Mouse (Mus musculus) heart, embryonic 15.5 days (tissue): ENCODE measurements at regions not wholly inside any gene's neighbourhood (a gene's known extent, or its start where the extent isn't known, plus 50 kb on each side); places are given as distances from the start of the nearest gene placed in this dataset.

ENCODE experiments used
- ATAC-seq: fragments of 200-750 bp; cut with Nextera tagmentation; replicated peaks from 2 replicates; pipeline ENCODE4 v1.8.0; 2017; ENCODE audit warnings: low read depth, moderate TSS enrichment; ENCODE audit not compliant: insufficient number of reproducible peaks, insufficient read depth, low FRiP score
- H3K27ac ChIP-seq: fragments of 300-500 bp; sonication (generic); 2 replicates; pipeline ENCODE4 v1.5.1; 2015; ENCODE audit warnings: mild to moderate bottlenecking, inconsistent platforms
- H3K27me3 ChIP-seq: fragments of 300-500 bp; sonication (generic); 2 replicates; pipeline ENCODE4 v1.6.1; 2015; ENCODE audit warnings: inconsistent platforms
- H3K36me3 ChIP-seq: fragments of 300-500 bp; sonication (generic); 2 replicates; pipeline ENCODE4 v1.6.1; 2015; ENCODE audit warnings: mild to moderate bottlenecking, inconsistent platforms
- H3K4me1 ChIP-seq: fragments of 300-500 bp; sonication (generic); replicated peaks from 2 replicates; pipeline ENCODE4 v1.6.1; 2015; ENCODE audit warnings: inconsistent platforms
- H3K4me2 ChIP-seq: fragments of 300-500 bp; sonication (generic); 2 replicates; pipeline ENCODE4 v1.6.1; 2015; ENCODE audit warnings: inconsistent platforms, mild to moderate bottlenecking, moderate library complexity
- H3K4me3 ChIP-seq: fragments of 300-500 bp; sonication (generic); 2 replicates; pipeline ENCODE4 v1.5.1; 2015; ENCODE audit warnings: mild to moderate bottlenecking, inconsistent platforms
- H3K9ac ChIP-seq: fragments of 300-500 bp; sonication (generic); 2 replicates; pipeline ENCODE4 v1.6.1; 2015; ENCODE audit warnings: mild to moderate bottlenecking, inconsistent platforms
- H3K9me3 ChIP-seq: fragments of 300-500 bp; sonication (generic); replicated peaks from 2 replicates; pipeline ENCODE4 v1.6.1; 2016; ENCODE audit warnings: inconsistent platforms
- WGBS: fragments of 180-500 bp; shearing (Covaris S2); methylation state at CpG from one replicate; pipeline ENCODE4 v1.1.7; 2015; ENCODE audit warnings: mixed read lengths; 5-methylcytosine and 5-hydroxymethylcytosine counted together

DNA sequence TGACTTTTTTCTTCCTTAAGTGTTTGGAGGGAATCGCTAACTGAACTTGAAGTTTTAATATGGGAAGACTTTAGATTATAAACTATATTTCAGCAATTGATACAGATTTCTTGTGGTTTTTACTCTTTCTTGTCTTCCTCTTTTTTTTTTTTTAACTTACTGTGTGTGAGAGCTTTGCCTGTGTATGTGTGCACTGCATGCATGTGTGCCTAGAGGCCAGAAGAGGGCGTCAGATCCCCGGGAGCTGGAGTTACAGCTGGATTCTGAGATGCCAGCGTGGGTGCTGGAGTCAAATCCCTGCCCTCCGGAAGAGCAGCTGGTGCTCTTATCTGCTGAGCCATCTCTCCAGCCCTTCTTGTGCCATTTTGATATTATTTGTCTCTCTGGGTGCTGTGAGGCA lies 129.6 kb downstream of the Trim33 start:
- H3K4me3 ChIP-seq: no peak overlapping the region
- no peaks in the 10 kb centered on the region for H3K4me1 ChIP-seq
- WGBS: 83% methylated on average over 5 of the region's 5 CpGs
- no peaks in the 10 kb centered on the region for H3K9me3 ChIP-seq
- no peak overlapping the region for H3K4me2 ChIP-seq
- H3K36me3 ChIP-seq: no peaks in the 10 kb centered on the region
- no peak for ATAC-seq
- no peak overlapping the region for H3K27ac ChIP-seq
- no peaks in the 10 kb centered on the region for H3K27me3 ChIP-seq
- no peak overlapping the region for H3K9ac ChIP-seq

DNA sequence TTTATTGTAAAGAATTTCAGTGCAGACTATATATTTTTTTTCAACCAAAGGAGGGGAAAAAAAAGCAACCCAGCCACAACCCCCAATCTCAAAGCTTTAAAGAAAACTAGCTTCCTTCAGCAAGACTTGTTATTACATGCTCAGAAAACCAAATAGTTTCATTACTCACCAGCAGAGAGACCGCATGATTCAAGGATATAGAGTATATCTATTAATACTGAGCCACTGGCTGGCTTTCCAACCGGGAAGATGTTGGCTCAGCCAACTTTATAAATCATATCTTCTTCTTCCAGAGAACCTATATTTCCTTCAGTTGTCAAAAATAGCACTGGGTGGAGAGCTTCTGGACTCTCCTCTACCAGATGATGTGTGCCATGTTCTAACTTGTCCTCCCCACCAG lies 133.2 kb downstream of the Trim33 start:
- H3K27me3 ChIP-seq: no peaks in the 10 kb centered on the region
- no peak overlapping the region for H3K27ac ChIP-seq
- no peak overlapping the region for H3K4me2 ChIP-seq
- peaks cover 4% of the 10 kb centered on the region; the same call in 1 of the 2 replicates for H3K4me1 ChIP-seq
- no peaks in the 10 kb centered on the region for H3K9me3 ChIP-seq
- no peaks in the 10 kb centered on the region for H3K36me3 ChIP-seq
- WGBS: 51% methylated on average over 2 of the region's 2 CpGs
- no peak overlapping the region for H3K4me3 ChIP-seq
- ATAC-seq: no peak
- no peak overlapping the region for H3K9ac ChIP-seq

DNA sequence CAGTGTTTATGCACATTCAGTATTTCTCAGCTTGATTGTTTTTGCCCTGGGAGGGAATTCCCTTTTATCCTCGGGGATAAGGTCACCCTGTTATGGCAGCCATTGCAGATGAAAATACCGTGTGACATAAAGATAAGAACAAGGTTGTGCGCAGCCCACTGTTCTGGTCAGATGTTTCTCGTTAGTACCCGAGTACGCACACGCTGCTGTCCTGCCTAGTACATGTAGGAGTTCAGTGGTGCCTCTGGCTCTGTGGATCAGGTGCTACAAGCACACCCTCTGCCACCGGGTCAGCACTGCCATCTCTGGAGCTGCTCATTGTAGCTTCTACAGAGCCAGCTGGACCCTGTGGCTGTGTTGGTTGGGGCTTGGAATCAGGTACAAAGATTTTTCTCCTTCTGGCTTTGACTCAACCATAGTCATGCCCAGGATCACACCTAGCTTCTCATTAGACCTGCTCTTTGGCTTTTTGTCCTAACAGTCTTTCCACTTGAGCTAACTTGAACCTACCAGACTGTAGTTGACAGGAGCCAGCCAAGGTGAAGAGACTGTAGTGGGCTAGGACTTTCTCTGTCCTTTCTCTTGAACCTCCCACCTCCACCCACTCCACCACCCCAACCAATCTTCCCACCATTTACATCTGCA lies 136.1 kb downstream of the Trim33 start:
- Histone ChIP-seq H3K36me3 (no peaks in the 10 kb centered on the region), H3K9ac (no peak overlapping the region), H3K9me3 (no peaks in the 10 kb centered on the region), H3K27me3 (no peaks in the 10 kb centered on the region), H3K4me3 (no peak overlapping the region), H3K27ac (no peak overlapping the region), H3K4me1 (peaks cover 14% of the 10 kb centered on the region), H3K4me2 (no peak overlapping the region)
- no peak for ATAC-seq
- 68% methylated on average over 8 of the region's 8 CpGs for WGBS

DNA sequence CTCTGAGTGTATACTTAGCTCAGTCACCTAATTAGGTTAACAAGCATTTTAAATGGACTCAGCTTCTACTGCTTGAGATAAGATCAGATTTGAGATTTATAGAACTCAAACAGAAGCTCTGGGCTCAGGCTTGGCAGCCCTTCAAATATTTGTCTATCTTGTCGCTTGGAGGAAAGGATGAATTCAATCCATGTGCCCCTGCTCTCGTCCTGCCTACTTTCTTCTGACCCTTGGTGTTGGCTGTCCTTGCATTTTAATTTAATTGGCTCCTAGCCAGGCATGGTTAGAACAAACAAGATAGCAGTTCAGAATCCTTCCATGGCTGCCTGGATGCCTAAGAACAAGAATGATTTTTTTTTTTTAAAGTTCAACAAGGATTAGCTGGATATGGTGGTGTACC lies 137.2 kb downstream of the Trim33 start:
- H3K4me2 ChIP-seq: no peak overlapping the region
- no peak overlapping the region for H3K27ac ChIP-seq
- H3K4me1 ChIP-seq: peaks cover 22% of the 10 kb centered on the region
- WGBS: 13% methylated on average over 2 of the region's 2 CpGs
- H3K27me3 ChIP-seq: no peaks in the 10 kb centered on the region
- H3K9me3 ChIP-seq: no peaks in the 10 kb centered on the region
- no peak for ATAC-seq
- no peaks in the 10 kb centered on the region for H3K36me3 ChIP-seq
- no peak overlapping the region for H3K9ac ChIP-seq
- H3K4me3 ChIP-seq: no peak overlapping the region

DNA sequence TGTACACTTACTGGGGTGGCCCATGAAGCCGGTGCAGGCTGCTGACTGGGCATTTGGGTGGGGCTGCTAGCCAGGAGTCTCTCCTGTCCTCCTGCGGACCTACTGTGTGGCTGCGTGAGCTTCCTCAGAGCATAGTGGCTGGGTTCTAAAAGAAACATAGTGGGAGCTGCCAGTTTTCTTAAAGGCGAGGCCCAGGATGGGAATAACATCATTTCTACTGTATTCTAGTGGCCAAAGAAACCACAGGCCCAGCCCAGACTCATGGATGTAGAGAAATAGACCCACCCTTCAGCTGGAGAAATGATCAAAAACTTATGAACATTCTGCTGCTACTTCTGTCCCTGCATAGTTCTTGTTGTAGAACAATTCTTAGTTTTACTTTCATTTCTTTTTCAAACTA lies 138.7 kb downstream of the Trim33 start:
- H3K9me3 ChIP-seq: no peaks in the 10 kb centered on the region
- no peaks in the 10 kb centered on the region for H3K36me3 ChIP-seq
- ATAC-seq: no peak
- H3K4me1 ChIP-seq: peaks cover 24% of the 10 kb centered on the region
- no peaks in the 10 kb centered on the region for H3K27me3 ChIP-seq
- no peak overlapping the region for H3K4me3 ChIP-seq
- 92% methylated on average over 4 of the region's 4 CpGs for WGBS
- no peak overlapping the region for H3K4me2 ChIP-seq
- H3K27ac ChIP-seq: no peak overlapping the region
- H3K9ac ChIP-seq: no peak overlapping the region

DNA sequence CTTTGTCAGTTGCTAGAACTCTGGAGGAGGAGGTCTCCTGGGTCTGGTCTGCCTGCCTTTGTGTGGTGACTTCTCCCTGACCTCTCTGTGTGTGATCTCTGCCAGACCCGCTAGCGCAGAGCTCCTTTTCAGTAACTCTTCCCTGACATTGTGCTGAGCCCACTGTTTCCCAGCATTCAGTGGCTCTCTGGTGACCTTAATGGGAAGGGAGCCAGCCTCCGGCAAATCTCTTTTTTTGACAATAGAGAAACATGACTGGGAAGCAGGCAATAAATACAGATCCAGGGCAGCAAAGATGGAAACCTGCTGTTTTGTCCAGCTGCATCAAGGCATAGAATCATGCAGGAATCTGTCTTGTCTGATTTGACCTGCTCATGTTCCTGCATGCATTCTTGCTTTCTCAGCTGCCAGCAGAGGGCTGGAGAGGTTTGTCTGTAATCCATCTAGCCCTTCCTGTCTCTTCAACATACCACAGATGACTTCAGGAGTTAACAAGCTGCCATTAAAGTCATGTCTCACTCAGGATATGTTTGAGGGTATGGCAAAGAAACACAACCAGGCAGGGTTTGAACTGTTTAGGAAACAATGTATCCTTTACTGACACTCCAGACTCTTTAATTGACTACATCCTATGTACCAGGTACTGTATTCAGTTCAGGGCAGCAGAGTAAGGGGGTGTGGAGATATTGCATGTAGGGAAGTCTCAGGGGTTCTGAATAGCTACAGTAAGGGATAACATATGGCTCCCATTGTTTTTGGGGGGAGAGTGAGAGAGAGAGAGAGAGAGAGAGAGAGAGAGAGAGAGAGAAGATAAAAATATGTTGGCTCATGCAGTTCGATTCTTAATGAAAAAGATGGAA lies 140.9 kb downstream of the Trim33 start:
- no peaks in the 10 kb centered on the region for H3K9me3 ChIP-seq
- peaks cover 24% of the 10 kb centered on the region for H3K4me1 ChIP-seq
- no peak overlapping the region for H3K4me3 ChIP-seq
- peak; percentile 59; the same call in 1 of the 2 replicates for ATAC-seq
- 10% methylated on average over 4 of the region's 4 CpGs for WGBS
- no peak overlapping the region for H3K4me2 ChIP-seq
- H3K9ac ChIP-seq: no peak overlapping the region
- peak overlapping the region; percentile 59 for H3K27ac ChIP-seq
- no peaks in the 10 kb centered on the region for H3K27me3 ChIP-seq
- no peaks in the 10 kb centered on the region for H3K36me3 ChIP-seq

DNA sequence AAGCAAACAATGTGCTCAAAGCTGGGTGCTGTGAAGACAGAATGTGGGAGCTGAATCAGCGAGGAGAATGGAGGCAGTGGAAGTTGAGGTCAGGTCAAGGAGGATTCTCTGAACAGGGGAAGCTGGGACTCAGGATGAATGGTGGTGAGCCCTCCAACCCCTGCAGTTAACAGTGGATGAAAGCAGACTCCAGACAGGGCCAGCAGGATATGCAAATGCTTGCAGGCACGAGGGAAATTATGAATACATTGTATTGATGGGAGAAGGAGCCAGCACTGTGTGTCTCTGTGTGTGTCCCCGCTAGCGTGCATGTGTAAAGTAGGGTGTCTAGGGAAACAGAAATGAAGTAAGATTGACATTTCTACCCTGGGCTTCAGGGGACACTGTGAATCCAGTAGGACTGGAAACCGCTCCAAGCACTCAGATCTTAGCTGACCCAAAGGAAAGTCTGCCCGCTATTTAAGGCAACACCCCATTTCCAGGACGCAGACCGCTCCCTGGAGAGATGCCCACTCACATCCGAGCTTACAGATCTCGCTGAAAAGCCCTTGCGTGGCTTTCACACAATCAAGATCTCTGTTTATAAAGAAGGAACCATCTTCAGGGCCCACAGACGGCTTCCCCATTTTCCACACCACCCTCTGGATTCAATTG lies 141.7 kb downstream of the Trim33 start:
- H3K27me3 ChIP-seq: no peaks in the 10 kb centered on the region
- no peak overlapping the region for H3K9ac ChIP-seq
- H3K4me2 ChIP-seq: no peak overlapping the region
- no peak for ATAC-seq
- no peaks in the 10 kb centered on the region for H3K36me3 ChIP-seq
- 60% methylated on average over 12 of the region's 12 CpGs for WGBS
- H3K4me1 ChIP-seq: peaks cover 24% of the 10 kb centered on the region
- H3K4me3 ChIP-seq: no peak overlapping the region
- H3K27ac ChIP-seq: 0 out of 2 replicates have a peak overlapping the region, but pooled peaks have one; percentile 15
- no peaks in the 10 kb centered on the region for H3K9me3 ChIP-seq

DNA sequence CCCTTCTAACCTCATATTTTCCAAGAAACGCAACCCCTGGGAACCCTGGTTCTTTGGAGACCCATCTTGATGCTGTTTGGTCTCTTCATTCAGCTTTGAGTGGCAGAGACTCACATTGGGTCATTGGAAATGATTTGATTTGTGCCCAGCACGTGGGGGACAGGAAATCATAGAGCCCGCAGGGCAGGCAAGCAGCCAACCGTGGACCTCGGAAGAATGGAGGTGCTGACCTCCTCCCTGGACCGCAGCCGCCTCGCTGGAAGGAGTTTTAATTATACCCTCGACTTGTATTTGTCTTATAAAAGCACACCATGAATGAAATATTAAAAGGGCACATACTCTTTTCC lies 142.2 kb downstream of the Trim33 start:
- no peak overlapping the region for H3K27ac ChIP-seq
- no peak overlapping the region for H3K4me2 ChIP-seq
- H3K4me3 ChIP-seq: no peak overlapping the region
- peaks cover 24% of the 10 kb centered on the region for H3K4me1 ChIP-seq
- H3K9ac ChIP-seq: no peak overlapping the region
- no peaks in the 10 kb centered on the region for H3K36me3 ChIP-seq
- WGBS: 71% methylated on average over 9 of the region's 9 CpGs
- no peaks in the 10 kb centered on the region for H3K27me3 ChIP-seq
- no peaks in the 10 kb centered on the region for H3K9me3 ChIP-seq
- no peak for ATAC-seq

DNA sequence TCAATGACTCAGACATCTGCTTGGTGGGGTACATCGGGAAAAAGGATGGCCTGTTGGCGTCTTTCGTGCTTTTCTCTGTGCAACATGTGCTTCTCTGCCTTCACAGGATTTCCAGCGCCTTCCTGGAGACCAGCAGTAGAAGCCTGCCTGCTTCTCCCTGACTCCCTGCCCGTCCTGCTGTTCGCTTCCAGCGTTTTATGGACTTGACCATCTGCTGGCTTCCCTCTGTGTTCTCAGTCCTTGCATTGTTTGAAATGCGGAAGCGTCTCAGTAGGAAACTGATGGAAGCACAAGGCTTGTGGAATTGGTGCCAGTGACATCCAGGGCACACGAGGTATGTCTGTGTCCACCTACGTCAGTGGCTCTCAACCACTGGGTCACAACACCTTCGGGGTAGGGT lies 143.7 kb downstream of the Trim33 start:
- no peak for ATAC-seq
- H3K4me2 ChIP-seq: no peak overlapping the region
- no peak overlapping the region for H3K27ac ChIP-seq
- H3K9ac ChIP-seq: no peak overlapping the region
- no peaks in the 10 kb centered on the region for H3K9me3 ChIP-seq
- no peaks in the 10 kb centered on the region for H3K36me3 ChIP-seq
- no peak overlapping the region for H3K4me3 ChIP-seq
- H3K4me1 ChIP-seq: peaks cover 20% of the 10 kb centered on the region
- WGBS: 86% methylated on average over 12 of the region's 12 CpGs
- no peaks in the 10 kb centered on the region for H3K27me3 ChIP-seq

DNA sequence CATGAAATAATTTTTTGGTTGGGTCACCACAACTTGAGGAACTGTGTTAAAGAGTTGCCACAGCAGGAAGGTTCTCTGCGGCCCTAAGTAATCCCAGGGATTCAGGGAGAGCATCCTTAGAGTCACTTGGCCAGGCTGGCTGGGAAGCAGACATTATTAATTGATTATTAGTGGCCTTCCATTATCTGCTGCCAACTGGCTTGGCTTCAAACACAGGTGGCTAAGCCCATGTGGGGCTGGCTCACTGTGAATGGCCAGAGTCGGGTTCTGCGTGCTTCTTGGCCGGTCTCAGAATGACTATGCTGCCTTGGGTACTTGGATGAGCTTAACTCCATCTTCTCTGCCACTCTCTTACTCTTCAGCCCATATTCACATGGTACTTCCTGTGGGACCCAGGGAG lies 144.2 kb downstream of the Trim33 start:
- WGBS: 87% methylated on average over 4 of the region's 4 CpGs
- H3K9ac ChIP-seq: no peak overlapping the region
- no peaks in the 10 kb centered on the region for H3K36me3 ChIP-seq
- H3K4me2 ChIP-seq: no peak overlapping the region
- H3K9me3 ChIP-seq: no peaks in the 10 kb centered on the region
- no peak for ATAC-seq
- no peaks in the 10 kb centered on the region for H3K27me3 ChIP-seq
- H3K4me1 ChIP-seq: peaks cover 20% of the 10 kb centered on the region
- H3K27ac ChIP-seq: no peak overlapping the region
- H3K4me3 ChIP-seq: no peak overlapping the region

DNA sequence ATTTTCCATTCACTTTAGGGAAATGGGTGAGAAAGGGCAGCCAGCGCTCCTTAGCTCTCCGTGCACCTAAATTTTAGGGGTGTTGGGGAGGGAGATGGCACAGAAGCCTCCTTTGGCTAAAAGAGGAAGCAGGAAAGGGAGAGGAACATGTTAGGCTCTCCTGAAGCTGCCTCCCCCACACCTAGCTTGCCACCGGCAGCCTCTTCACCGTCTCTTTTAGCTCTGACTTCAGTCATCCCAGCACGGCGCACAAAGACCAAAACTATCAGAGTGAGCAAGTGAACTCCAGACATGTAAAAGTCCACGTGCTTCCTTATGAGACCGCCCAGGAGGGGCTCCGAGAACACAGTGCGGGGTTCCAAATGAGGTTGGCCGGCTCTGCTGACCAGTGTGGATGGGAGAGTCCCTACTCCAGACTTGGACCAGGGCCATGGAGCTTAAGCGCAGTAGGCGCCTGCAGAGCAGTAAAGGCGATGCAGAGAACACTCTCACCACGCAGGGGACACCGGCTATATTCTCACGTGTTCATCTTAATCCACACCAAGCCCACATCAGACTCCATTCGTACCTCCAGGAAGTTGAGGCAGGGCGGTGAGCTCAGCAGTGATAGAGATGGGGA lies 146.8 kb downstream of the Trim33 start:
- H3K4me2 ChIP-seq: no peak overlapping the region
- H3K36me3 ChIP-seq: no peaks in the 10 kb centered on the region
- ATAC-seq: no peak
- H3K9ac ChIP-seq: no peak overlapping the region
- 75% methylated on average over 19 of the region's 19 CpGs for WGBS
- H3K4me1 ChIP-seq: peaks cover 5% of the 10 kb centered on the region
- no peak overlapping the region for H3K4me3 ChIP-seq
- no peaks in the 10 kb centered on the region for H3K27me3 ChIP-seq
- H3K9me3 ChIP-seq: no peaks in the 10 kb centered on the region
- no peak overlapping the region for H3K27ac ChIP-seq
